Mouse (Mus musculus) adrenal gland, adult (tissue): ENCODE data around the gene Zfp52.
A peak's percentile ranks its signal among the peaks of the same experiment; 100 is the strongest.

Experiments
- DNase-seq, 2 experiments: peaks; one replicate each; pipeline ENCODE4 v3.0.0; 2022 to 2023; ENCODE audit warnings: low spot score in 1 of 2; ENCODE audit not compliant: inconsistent age in 2 of 2

Gene Zfp52

GRCm38 (mm10) chr17:21557831-21558230 is 22.5 kb downstream of the Zfp52 start:
- peak; percentile 62 to 89 for DNase-seq

GRCm38 (mm10) chr17:21566220-21566619 is 30.9 kb downstream of the Zfp52 start:
- DNase-seq = peak; percentile 63 to 88

GRCm38 (mm10) chr17:21566728-21567349 is 31.5 kb downstream of the Zfp52 start, which contains the start of gene Zfp948:
Gene Zfp948 (plus strand): TSS chr17:21567008.
- peak; percentile 88 to 96 for DNase-seq

GRCm38 (mm10) chr17:21567696-21568095 is 32.4 kb downstream of the Zfp52 start:
- peak; percentile 8 to 50 for DNase-seq

GRCm38 (mm10) chr17:21579080-21579479 is 43.7 kb downstream of the Zfp52 start:
- peak in 1 of 2 experiments; percentile 15 for DNase-seq

GRCm38 (mm10) chr17:21579493-21580175 is 44.3 kb downstream of the Zfp52 start:
- peak; percentile 22 to 78 for DNase-seq

- DNase-seq = no peak
Observed at GRCm38 (mm10) chr17:21585521-21585920, 50.2 kb downstream of the Zfp52 start.
